Mouse (Mus musculus) frontal cortex, adult (tissue): ENCODE results near the gene Acer3.

Experiments used
- ATAC-seq: cut with Nextera tagmentation; 2 replicates; pipeline ENCODE4 v1.9.2; 2017; ENCODE audit warnings: mild to moderate bottlenecking, moderate library complexity, mixed read lengths; ENCODE audit not compliant: low TSS enrichment

Gene Acer3

DNA sequence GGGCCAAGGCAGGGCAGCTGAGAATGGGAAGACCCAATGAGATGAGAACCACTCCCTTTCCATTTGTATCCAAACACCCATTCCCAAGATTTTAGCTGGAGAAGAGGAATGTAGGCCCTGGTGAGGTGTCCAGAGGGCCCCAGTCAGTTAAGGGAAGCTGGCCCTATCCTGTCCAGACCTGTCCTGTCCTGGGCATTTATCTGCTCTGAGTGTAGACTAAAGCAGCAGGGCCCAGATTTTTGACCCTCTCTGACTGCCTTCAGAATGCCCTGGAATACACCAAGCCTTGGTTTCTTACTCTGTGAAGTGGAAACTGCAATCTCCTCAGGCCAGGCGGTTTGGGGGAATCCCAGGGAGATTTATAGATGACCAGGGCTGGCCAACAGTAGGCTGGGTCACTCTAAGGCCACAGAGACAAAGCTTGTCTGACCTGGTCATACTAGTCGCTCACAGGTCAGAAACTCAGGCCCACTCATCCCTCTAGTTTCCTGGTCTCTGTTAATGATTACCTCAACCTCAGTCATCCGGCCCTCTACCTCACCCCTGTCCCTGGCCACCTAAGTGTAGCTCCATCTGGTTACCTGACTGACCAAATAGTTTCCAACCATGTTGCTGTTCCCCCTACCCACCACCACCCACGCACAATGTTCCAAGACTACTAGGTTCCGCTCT is 142.3 kb downstream of the Acer3 start:
- ATAC-seq: no peak; the same call in 1 of the 2 replicates

DNA sequence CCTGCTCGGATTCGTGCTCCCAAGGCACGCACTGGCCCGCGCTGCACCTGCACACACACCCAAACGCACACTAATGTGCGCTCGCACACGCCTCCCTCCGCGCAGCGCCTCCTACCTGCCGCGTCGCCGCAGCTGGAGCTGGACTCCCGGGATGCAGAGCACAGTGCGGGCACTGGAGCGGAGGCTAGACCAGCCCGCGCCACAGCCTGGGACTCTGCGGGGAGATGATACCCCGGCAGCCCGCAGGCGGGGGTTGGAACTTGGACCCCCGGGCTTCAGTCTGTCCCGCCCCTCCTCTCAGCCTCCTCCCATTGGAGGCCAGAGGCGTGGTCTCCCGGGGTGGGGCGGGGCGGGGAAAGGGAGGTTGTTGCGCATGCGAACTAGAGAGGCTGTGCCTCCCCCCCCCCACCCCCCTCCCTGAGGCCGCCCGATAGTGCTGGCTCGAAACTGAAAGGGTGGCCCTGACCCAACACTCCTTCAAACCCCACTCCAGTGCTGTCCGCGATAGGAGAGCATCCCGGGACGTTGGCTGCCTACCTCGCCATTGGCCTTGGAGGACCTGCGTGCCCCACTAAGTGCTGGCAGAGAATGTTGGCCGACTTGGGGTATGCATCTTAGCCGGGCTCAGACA is 143.0 kb downstream of the Acer3 start, which contains the start of gene Capn5:
Gene Capn5, minus strand, starts transcription at position 346 of the 631 bp plus-strand sequence.
- peak; percentile 86 for ATAC-seq

- peak; percentile 14; the same call in 1 of the 2 replicates for ATAC-seq
These were observed 143.5 kb downstream of the Acer3 start for GRCm38 (mm10) chr7:98177566-98177928.

DNA sequence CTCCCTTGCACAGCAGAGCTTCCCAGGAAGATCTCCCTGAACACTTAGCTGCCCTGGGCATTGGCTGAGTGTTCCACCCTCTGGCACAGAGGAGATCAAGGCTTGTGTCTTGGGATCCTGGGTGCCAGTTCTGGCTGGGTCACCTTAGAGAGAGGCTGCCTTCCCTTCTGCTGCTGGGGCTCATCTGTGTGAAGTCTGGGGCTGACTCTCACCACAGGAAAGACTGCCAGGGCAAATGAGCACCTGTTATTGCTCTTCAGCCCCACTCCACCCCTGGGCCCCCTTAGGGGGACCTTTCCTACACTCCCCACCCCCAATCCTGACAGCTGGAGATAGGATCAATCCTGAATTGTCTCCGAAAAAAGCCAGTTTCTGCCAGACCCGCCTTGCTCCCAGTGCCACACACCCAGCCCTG is 143.9 kb downstream of the Acer3 start:
- no peak for ATAC-seq

- ATAC-seq: no peak
These were observed 144.5 kb downstream of the Acer3 start for GRCm38 (mm10) chr7:98176322-98177070.

DNA sequence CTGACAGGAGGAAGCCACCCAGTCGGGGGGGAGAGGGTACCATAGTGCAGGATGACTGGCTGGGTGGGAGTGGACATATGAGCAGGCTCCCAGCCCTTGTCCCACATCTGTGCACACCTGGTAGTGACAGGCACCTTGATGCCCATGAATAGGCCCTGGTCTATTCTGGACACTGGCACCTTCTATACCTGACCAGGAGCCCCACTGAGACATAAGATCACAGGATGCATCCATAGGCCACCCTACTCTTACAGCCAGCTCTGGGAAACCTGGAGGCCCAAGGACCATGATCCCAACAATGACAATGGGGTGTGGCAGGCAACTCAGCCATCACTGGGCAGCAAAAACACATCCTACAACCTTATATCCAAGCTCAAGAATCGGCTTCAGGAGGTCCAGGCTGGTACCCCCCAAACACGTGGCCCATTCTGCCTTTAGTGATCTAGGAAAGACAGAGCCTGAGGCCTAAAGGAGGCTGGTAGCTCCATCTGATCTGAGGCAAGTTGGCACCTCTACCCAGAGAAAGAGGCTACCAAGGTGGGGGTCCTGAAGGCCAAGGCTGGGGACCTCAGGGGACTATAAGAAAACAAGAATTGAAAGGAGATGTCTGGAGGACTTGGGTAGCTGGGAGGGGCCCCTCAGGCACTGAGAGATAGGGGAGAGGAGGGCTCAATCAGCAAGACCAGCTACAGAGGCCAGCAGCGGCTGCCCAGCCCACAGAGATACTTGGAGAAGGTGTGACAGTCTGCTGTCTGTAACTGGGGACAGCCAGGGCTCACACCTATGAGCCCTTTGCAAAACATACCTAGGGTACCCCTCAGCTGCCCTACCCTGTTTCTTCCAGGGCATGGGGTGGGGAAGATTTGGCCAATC is 145.9 kb downstream of the Acer3 start:
- no peak for ATAC-seq

DNA sequence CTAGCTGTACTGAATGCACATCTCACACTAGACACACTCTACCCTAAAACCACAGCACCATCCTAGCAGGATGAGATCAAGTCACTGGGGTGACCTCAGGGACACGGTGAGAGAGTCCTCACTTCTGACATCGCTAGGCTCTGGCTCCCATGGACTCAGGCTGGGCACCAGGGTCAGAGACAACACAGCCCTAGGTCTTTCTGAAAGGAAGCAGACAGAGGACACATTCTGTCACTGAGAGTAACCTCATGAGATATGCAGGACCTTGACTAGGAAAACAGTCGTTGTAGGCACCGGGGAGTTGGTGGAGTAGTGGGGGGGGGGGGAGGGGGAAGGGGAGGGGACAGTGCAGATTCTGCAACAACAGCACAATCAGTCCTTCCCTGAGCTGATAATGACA is 147.6 kb downstream of the Acer3 start:
- no peak for ATAC-seq

DNA sequence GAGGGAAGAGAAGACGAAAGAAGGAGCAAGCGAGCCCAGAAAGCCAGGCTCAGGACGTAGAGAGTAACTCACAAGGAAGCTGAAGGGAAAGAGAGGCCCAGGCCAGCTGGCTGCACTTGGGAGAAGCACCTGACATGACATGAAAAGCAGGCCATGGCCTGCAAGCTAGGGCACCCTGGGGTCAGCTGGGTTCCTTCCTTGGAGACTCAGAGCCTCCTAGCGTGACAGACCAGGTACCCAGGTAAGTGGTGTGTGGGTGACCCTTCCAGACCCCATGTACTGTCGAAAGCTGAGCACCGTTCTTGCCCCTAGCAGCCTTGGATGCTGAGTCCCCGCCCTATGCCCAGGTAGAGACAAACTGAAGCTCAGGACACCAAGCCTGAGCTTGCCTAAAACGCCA is 148.3 kb downstream of the Acer3 start:
- ATAC-seq: no peak

GRCm38 (mm10) chr7:98171141-98172073 is 149.6 kb downstream of the Acer3 start:
- ATAC-seq: peak; percentile 75

- ATAC-seq: peak; percentile 7; the same call in 1 of the 2 replicates
These were observed 155.9 kb downstream of the Acer3 start for GRCm38 (mm10) chr7:98164999-98165528.

DNA sequence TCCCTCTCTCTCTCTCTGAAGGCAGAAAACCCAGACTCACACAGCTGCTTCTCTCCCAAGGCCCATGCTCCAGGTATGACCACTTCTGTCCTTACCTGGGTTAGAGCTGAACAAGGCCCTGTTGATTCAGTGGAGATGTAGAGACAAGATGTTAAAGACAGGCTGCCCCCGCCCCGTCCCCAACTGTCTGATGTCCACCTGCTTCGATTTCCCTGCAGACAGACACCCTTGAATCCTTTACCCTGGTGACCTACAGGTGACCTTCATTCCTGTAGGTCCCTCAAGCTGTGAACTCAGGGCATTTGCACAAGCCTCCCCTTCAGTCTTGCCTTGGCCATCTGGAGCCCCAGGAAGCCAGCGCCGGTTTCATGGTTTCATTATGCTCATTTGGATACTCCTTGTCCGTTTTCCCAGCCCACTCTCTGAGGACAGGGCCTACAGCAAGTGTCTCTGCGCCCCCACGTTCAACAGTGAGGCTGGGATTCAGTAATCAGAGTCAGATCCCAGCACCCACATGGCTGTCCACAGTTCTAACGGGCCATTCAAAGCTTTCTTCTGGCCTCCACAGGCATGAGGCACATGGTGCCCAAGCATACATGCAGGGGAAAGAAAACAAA is 156.5 kb downstream of the Acer3 start:
- ATAC-seq: no peak

DNA sequence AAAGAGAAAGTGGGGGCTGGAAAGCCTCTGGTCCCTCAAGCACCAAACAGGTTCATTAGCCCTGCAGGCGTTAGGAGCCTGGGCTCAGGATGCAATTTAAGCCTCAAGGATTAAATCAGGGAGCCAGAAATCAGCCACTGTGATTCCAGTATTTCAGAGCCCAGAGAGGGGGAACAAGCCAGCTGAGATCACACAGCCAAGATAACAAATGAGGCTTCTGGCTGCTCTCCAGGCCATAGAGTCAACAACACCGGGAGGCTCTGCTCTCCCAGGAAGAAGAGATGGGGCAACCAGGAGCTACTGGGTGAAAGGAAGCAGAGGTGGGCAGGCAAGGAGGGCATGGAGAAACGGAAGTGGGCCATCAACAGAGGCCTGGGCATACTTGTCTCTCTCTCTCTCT is 157.3 kb downstream of the Acer3 start:
- ATAC-seq: no peak

DNA sequence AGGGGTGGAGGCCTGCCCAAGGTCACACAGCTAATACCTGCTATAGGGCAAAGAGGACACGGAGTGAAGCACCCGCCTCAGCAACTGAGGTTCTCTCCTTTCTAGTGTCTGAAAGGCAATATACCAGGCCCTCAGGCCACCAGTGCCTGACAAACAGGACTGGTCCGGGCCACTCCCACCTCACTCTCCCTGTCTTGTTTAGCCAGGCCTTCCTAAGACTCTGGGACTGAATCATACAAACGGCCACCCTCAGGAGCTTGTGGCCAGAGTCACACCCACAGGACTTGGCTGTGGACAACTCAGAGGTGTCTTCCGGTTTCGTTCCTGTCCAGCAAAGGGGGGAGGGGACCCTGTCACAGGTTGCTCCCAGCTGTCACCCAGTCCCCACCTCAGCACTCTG is 158.8 kb downstream of the Acer3 start:
- ATAC-seq: no peak

DNA sequence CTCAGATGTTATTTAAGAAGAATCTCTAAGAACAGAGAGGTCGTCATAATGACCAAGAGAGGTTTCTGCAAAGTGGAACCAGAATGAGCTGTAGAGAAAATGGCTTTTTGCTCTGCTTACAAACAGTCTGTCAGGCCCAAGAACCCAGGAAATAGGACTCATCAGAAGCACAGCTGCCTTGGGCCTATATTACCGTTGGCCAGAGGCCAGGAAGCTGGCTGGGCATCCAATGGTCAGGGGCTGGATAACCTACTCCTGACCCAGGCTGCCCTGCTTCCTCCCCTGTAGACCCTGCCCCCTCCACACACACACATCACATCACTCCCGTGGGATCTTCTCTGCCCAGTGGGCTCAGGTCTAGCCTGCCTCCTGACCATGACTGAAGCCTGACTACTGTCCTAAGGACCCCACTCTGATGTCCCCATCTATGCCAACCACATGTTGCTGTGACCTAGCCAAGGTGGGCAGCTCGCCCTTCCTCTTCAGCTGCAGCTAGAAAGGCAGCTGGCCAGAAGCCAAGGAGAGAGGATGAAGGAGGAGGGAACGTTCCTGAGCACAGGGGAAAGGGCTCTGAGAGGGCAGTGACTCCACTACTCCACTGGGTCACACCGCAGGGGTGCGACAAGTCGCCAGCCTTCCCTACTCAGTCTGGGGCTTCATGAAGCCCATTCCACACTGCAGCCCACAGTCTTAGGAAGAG is 160.8 kb downstream of the Acer3 start:
- no peak for ATAC-seq

DNA sequence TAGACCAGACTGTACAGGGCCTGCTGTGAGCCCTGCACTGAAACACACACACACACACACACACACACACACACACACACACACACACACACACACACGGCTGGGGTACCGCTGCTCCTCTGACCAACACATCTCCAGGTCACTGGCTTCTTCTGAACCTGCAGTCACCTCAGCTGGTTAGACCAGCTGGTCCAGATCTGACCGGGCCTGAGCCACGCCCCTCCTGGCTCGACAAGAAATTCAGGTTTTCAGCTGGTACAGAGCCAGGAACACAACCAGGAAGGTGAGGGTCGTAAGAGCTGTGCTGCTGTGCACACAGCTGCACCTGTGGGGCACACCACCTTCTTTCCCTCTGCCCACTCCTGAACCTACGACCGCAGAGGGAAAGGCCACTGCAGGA is 162.5 kb downstream of the Acer3 start:
- ATAC-seq: no peak

DNA sequence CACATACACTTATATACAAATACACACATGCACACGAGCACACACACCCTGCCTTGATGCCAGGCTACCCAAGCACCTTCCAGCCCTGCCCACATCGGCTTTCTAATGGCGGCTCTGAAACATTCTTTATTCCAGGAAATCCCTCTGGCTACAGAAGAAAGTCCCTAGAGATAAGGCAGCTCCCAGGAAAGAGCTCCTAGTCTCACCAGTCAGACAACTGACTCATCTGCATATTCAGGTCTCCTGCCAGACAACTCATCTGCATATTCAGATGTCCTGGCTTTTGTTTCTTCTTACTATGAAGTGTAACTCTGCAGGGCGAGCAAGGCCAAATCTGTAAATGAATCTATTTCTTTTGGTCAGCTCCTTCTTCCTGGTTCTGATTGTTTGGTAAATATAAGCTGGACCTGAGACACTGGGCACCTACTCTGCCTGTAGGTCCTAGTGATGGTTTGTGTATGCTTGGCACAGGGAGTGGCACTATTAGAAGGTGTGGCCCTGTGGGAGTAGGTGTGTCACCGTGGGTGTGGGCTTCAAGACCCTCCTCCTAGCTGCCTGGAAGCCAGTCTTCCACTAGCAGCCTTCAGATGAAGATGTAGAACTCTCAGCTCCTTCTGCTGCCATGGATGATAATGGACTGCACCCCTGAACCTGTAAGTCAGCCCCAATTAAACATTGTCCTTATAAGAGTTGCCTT is 163.2 kb downstream of the Acer3 start:
- ATAC-seq: peak; percentile 56
